In the genomic region with DNA sequence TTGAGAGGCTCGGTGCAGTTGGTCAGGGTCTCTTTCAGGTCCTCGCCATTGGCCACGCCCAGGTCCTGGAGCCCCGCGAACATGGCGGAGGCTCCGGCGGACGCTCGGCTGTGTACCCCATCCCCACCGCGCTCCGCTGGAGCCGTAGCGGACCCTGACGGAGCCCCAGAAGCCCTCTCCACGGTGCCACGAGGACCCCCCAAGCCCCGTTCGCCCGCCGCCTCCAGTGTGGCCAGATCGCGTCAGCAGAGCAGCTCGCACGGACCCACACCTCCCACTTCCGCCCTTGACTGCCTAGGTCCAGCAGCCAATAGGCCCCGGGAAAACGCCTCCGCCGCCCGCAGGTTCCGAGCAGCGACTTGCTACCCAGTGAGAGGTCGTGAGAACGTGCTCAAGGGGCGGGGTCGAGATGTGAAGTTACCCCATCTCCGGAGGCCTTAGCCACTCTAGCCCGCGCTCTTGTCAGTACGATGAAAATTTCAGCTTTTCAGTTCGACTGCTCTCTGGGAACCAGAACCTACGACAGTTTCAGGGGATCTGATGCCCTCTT, we compare ENCODE assay signal across 8 mouse cellular contexts. TPM values are rescaled to one million over a fixed set of nuclear protein-coding genes. Genes with fewer than 3 reads are reported as not detected.
A peak's percentile ranks its signal among the peaks of the same experiment; 100 is the strongest.
DNase-seq lines count a peak whose midpoint lies in the region; ATAC-seq and TF ChIP-seq lines count a peak whose summit lies in the region.

A gene (minus strand): TSS at position 369 of the 550 bp plus-strand sequence.

- peak within 1 kb of the TSS; percentile 92 for H3K4me2 ChIP-seq in heart, embryonic 11.5 days
- H3K4me2 ChIP-seq in kidney, embryonic 16.5 days (replicated peaks; ENCODE audit: low read depth, low read length): peak within 1 kb of the TSS; percentile 92

- peaks cover 33% of the 10 kb centered on the region for H3K4me1 ChIP-seq in erythroblast, embryonic 14.5 days (ENCODE audit: control insufficient read depth)
- H3K4me1 ChIP-seq in heart, embryonic 11.5 days (ENCODE audit: control insufficient read depth, insufficient read depth, low read length): peaks cover 11% of the 10 kb centered on the region
- H3K4me1 ChIP-seq in kidney, embryonic 16.5 days (ENCODE audit: insufficient read depth, low read length): peaks cover 23% of the 10 kb centered on the region
- H3K4me1 ChIP-seq in liver, adult 2 months (ENCODE audit: control insufficient read depth, insufficient read depth, low read length): peaks cover 10% of the 10 kb centered on the region

- no peaks in the 10 kb centered on the region for H3K9me3 ChIP-seq in erythroblast, embryonic 14.5 days (ENCODE audit: control insufficient read depth, low read length)
- H3K9me3 ChIP-seq in heart, embryonic 11.5 days (replicated peaks; ENCODE audit: control insufficient read depth, low read length): no peaks in the 10 kb centered on the region
- no peaks in the 10 kb centered on the region for H3K9me3 ChIP-seq in kidney, embryonic 16.5 days (ENCODE audit: low read length)

- WGBS in heart, embryonic 11.5 days (ENCODE audit: insufficient replicate concordance): under 1% methylated on average over 44 of the region's 44 CpGs
- WGBS in kidney, embryonic 16.5 days: 0% methylated on average over 44 of the region's 44 CpGs
- 1% methylated on average over 44 of the region's 44 CpGs for WGBS in liver, adult 2 months

- H3K27me3 ChIP-seq in erythroblast, embryonic 14.5 days (ENCODE audit: control insufficient read depth): peaks cover 5% of the 10 kb centered on the region
- peaks cover 8% of the 10 kb centered on the region; the same call in 1 of the 2 replicates for H3K27me3 ChIP-seq in heart, embryonic 11.5 days (ENCODE audit: control insufficient read depth, insufficient read depth, low read length)
- H3K27me3 ChIP-seq in kidney, embryonic 16.5 days (ENCODE audit: insufficient read depth, low read length): no peaks in the 10 kb centered on the region
- H3K27me3 ChIP-seq in liver, adult 2 months (ENCODE audit: control insufficient read depth, insufficient read depth, low read length): no peaks in the 10 kb centered on the region

- TF ChIP-seq POLR2A in liver, adult 2 months (IDR thresholded peaks at IDR 0.05; ENCODE audit: extremely low read depth, insufficient read depth, low read length): peak; percentile 60

- peak; percentile 91 for ATAC-seq in heart, embryonic 11.5 days (replicated peaks; ENCODE audit: insufficient number of reproducible peaks, low FRiP score, low TSS enrichment)
- ATAC-seq in kidney, embryonic 16.5 days (ENCODE audit: low FRiP score, low TSS enrichment): peak; percentile 94
- ATAC-seq in monocyte, adult 5-6 weeks (replicated peaks; ENCODE audit: insufficient number of reproducible peaks, low FRiP score, low TSS enrichment, poor library complexity, severe bottlenecking): peak; percentile 97

- H3K36me3 ChIP-seq in erythroblast, embryonic 14.5 days (ENCODE audit: control insufficient read depth): peaks cover 37% of the 10 kb centered on the region
- peaks cover 6% of the 10 kb centered on the region for H3K36me3 ChIP-seq in heart, embryonic 11.5 days (ENCODE audit: control insufficient read depth, insufficient read depth, low read length)
- H3K36me3 ChIP-seq in kidney, embryonic 16.5 days (ENCODE audit: insufficient read depth, low read length): peaks cover 15% of the 10 kb centered on the region; the same call in 1 of the 2 replicates
- peaks cover 2% of the 10 kb centered on the region; the same call in 1 of the 2 replicates for H3K36me3 ChIP-seq in liver, adult 2 months (ENCODE audit: control insufficient read depth, insufficient read depth, low read length)

- H3K79me2 ChIP-seq in liver, adult 2 months (ENCODE audit: control insufficient read depth, insufficient read depth, low read length): peaks cover 16% of the 10 kb centered on the region; the same call in 1 of the 2 replicates

- DNase-seq in CD4-positive helper T cell, adult 2 months (ENCODE audit: low read depth, low spot score): peak; percentile 90
- DNase-seq in brain, embryonic 18.5 days (ENCODE audit: low read depth, low spot score): peak; percentile 46
- peak; percentile 75 for DNase-seq in liver, adult 2 months (ENCODE audit: extremely low read depth, low read depth, low spot score)
- peak; percentile 93 to 94 for DNase-seq in spleen, postnatal 36 days (ENCODE audit: low spot score in 2 of 2)

- peak within 1 kb of the TSS; percentile 82 for H3K27ac ChIP-seq in heart, embryonic 11.5 days (ENCODE audit: low read depth, low read length)
- peak within 1 kb of the TSS; percentile 90 for H3K27ac ChIP-seq in kidney, embryonic 16.5 days (ENCODE audit: low read length)
- H3K27ac ChIP-seq in liver, adult 2 months (replicated peaks; ENCODE audit: insufficient read depth, low read depth, low read length): peak within 1 kb of the TSS; percentile 76

- TF ChIP-seq CTCF in liver, adult 2 months (IDR thresholded peaks at IDR 0.05; ENCODE audit: low read depth, low read length): no peak

- peak within 1 kb of the TSS; percentile 83 for H3K4me3 ChIP-seq in erythroblast, embryonic 14.5 days (replicated peaks)
- peak within 1 kb of the TSS; percentile 94 for H3K4me3 ChIP-seq in heart, embryonic 11.5 days (ENCODE audit: low read depth, low read length)
- peak within 1 kb of the TSS; percentile 90 for H3K4me3 ChIP-seq in kidney, embryonic 16.5 days (ENCODE audit: low read length)
- H3K4me3 ChIP-seq in liver, adult 2 months (ENCODE audit: insufficient read depth, low read depth, low read length): peak within 1 kb of the TSS; percentile 94

- peak within 1 kb of the TSS; percentile 95 for H3K9ac ChIP-seq in heart, embryonic 11.5 days (ENCODE audit: low read depth, low read length)
- H3K9ac ChIP-seq in kidney, embryonic 16.5 days (replicated peaks; ENCODE audit: low read length): peak within 1 kb of the TSS; percentile 96
- H3K9ac ChIP-seq in liver, adult 2 months (ENCODE audit: low read depth, low read length): peak within 1 kb of the TSS; percentile 95

RNA-seq across cellular contexts. Expression of the gene that starts here (rescaled TPM):
- 1.8 TPM in 2 replicates for polyA plus RNA-seq in erythroblast, embryonic 14.5 days (2012)
- polyA plus RNA-seq in heart, embryonic 11.5 days (2014; fragmentation: Nextera tagmentation; extraction: Ambion mirVana): 62.9 and 69.0 TPM in 2 replicates
- 131 and 138 TPM in 2 replicates for polyA plus RNA-seq in kidney, embryonic 16.5 days (2015; fragmentation: Nextera tagmentation; extraction: Ambion mirVana)
- 18.4 and 19.1 TPM in 2 replicates for total RNA-seq in liver, adult 2 months (2014; rRNA removed)
- polyA plus RNA-seq in liver, adult 2 months (2012; rRNA removed): 22.4 and 27.5 TPM in 2 replicates
- total RNA-seq in monocyte, adult 5-6 weeks (2017): 82.8 to 113 TPM (median 105 TPM) in 3 replicates

Comparison
In these comparisons a context has a peak if more than half of its experiments do, and no peak if none do; other contexts are left out.
1. Peak in every context shown above with its lines: DNase-seq, ATAC-seq, H3K4me3 ChIP-seq and H3K27ac ChIP-seq.